Mouse (Mus musculus) stomach, postnatal 0 days (tissue): ENCODE measurements around the gene 4930503B20Rik.

Experiments
- CTCF ChIP-seq: IDR thresholded peaks from 2 replicates; pipeline ENCODE4 v1.5.1; 2016; ENCODE audit warnings: antibody characterized with exemption, low read depth, mild to moderate bottlenecking, moderate library complexity
- EP300 ChIP-seq: optimal IDR thresholded peaks from 2 replicates; pipeline ENCODE3; 2016; ENCODE audit warnings: antibody characterized with exemption

GRCm38 (mm10) chr3:146625766-146626165, 25.4 kb downstream of the 4930503B20Rik start:
- TF ChIP-seq EP300 (no peak), CTCF (no peak)
